In genomic region chr16:4683193-4683580, GRCm38 (mm10) we compare ENCODE assay signal across 8 mouse cellular contexts. TPM values are rescaled to one million over a fixed set of nuclear protein-coding genes. Genes with fewer than 3 reads are reported as not detected.
DNase-seq lines count a peak whose midpoint lies in the region; ATAC-seq and TF ChIP-seq lines count a peak whose summit lies in the region.

No protein-coding gene starts in this region.

- no peak for DNase-seq in heart, postnatal 4 days
- no peak for DNase-seq in Patski (ENCODE audit: low read depth, low spot score)
- DNase-seq in midbrain, embryonic 10.5 days (ENCODE audit: low spot score), result no peak
- no peak for DNase-seq in cerebellum, postnatal 25 days
- no peak for DNase-seq in kidney, adult 11 months
- DNase-seq in left cerebral cortex, postnatal 36 days (ENCODE audit: low spot score in 2 of 2), result no peak

- no peak for TF ChIP-seq CTCF in Patski (IDR thresholded peaks at IDR 0.05)

- 22% methylated on average over 9 of the region's 9 CpGs for WGBS in heart, embryonic 15.5 days
- WGBS in hindbrain, embryonic 12.5 days, result 29% methylated on average over 9 of the region's 9 CpGs
- WGBS in midbrain, embryonic 10.5 days, result 37% methylated on average over 9 of the region's 9 CpGs

- H3K36me3 ChIP-seq in heart, embryonic 15.5 days, result peaks cover 14% of the 10 kb centered on the region
- H3K36me3 ChIP-seq in hindbrain, embryonic 12.5 days, result peaks cover 12% of the 10 kb centered on the region
- H3K36me3 ChIP-seq in midbrain, embryonic 10.5 days, result peaks cover 16% of the 10 kb centered on the region

- peak overlapping the region; percentile 91 for H3K27ac ChIP-seq in heart, embryonic 15.5 days
- H3K27ac ChIP-seq in hindbrain, embryonic 12.5 days, result peak overlapping the region; percentile 77
- peak overlapping the region; percentile 85 for H3K27ac ChIP-seq in midbrain, embryonic 10.5 days (replicated peaks)

- ATAC-seq in heart, embryonic 15.5 days (replicated peaks; ENCODE audit: insufficient number of reproducible peaks, insufficient read depth, low FRiP score, low read depth), result no peak
- ATAC-seq in Patski, result peak; percentile 2
- no peak for ATAC-seq in hindbrain, embryonic 12.5 days (ENCODE audit: low FRiP score)

- H3K9ac ChIP-seq in heart, embryonic 15.5 days, result peak overlapping the region; percentile 92
- H3K9ac ChIP-seq in hindbrain, embryonic 12.5 days, result peak overlapping the region; percentile 92

- in situ Hi-C loops in Patski (cut with MboI; ENCODE audit: low pct_unique_long_range_greater_than_20kb), result loop anchor here (25.0 kb wide), 1 partner anchor 454 kb away; the partner anchor contains the start of genes Ppl and Sec14l5

- no peaks in the 10 kb centered on the region for H3K9me3 ChIP-seq in heart, embryonic 15.5 days (replicated peaks)
- no peaks in the 10 kb centered on the region for H3K9me3 ChIP-seq in hindbrain, embryonic 12.5 days (replicated peaks)
- H3K9me3 ChIP-seq in midbrain, embryonic 10.5 days (replicated peaks), result no peaks in the 10 kb centered on the region

- peak overlapping the region; percentile 80 for H3K4me2 ChIP-seq in heart, embryonic 15.5 days
- peak overlapping the region; percentile 97 for H3K4me2 ChIP-seq in hindbrain, embryonic 12.5 days (replicated peaks)

- H3K27me3 ChIP-seq in heart, embryonic 15.5 days, result no peaks in the 10 kb centered on the region
- no peaks in the 10 kb centered on the region for H3K27me3 ChIP-seq in Patski
- H3K27me3 ChIP-seq in hindbrain, embryonic 12.5 days, result no peaks in the 10 kb centered on the region
- no peaks in the 10 kb centered on the region for H3K27me3 ChIP-seq in midbrain, embryonic 10.5 days (ENCODE audit: low read depth, poor library complexity, severe bottlenecking)

- H3K4me3 ChIP-seq in heart, embryonic 15.5 days, result peak overlapping the region; percentile 83
- peak overlapping the region; percentile 94 for H3K4me3 ChIP-seq in hindbrain, embryonic 12.5 days
- H3K4me3 ChIP-seq in midbrain, embryonic 10.5 days, result peak overlapping the region; percentile 83

- CTCF ChIA-PET in Patski (lab: Charles Lee), result interaction anchor here (1.3 to 2.2 kb wide), 2 partner anchors 15 to 80 kb away, joined by 3 to 12 read pairs; no protein-coding TSS in a partner anchor

- intact Hi-C loops in left cerebral cortex, postnatal 36 days (cut with DNase I), result loop anchor here (5.0 kb wide), 1 partner anchor 104 kb away; no protein-coding TSS in a partner anchor

- H3K4me1 ChIP-seq in heart, embryonic 15.5 days (replicated peaks), result peaks cover 29% of the 10 kb centered on the region
- peaks cover 28% of the 10 kb centered on the region for H3K4me1 ChIP-seq in hindbrain, embryonic 12.5 days
- peaks cover 40% of the 10 kb centered on the region for H3K4me1 ChIP-seq in midbrain, embryonic 10.5 days

- POLR2A ChIA-PET in Patski (lab: Charles Lee), result interaction anchor here (0.5 to 1.5 kb wide), 2 partner anchors 54 to 57 kb away, joined by 3 to 4 read pairs; no protein-coding TSS in a partner anchor

RNA-seq across cellular contexts. Expression of gene Coro7, which starts 3.6 kb away (rescaled TPM):
- polyA plus RNA-seq in heart, embryonic 15.5 days (2015; fragmentation: Nextera tagmentation; extraction: Ambion mirVana), result 11.2 and 15.8 TPM in 2 replicates
- total RNA-seq in heart, postnatal 4 days (2021), result 10 to 100 TPM; 24.1 to 26.5 TPM
- polyA plus RNA-seq in Patski (2021), result 28.4 TPM
- polyA plus RNA-seq in hindbrain, embryonic 12.5 days (2016; fragmentation: Nextera tagmentation; extraction: Ambion mirVana), result 22.8 and 24.3 TPM in 2 replicates
- 21.4 and 25.0 TPM in 2 replicates for polyA plus RNA-seq in midbrain, embryonic 10.5 days (2016; fragmentation: Nextera tagmentation; extraction: Ambion mirVana)
- total RNA-seq in left cerebral cortex, postnatal 36 days (2021), result 100 to 1,000 TPM in 1 of 2 experiments, 10 to 100 TPM in 1; 88.4 to 100 TPM

RNA-seq across cellular contexts. Expression of gene Nmral1, which starts 36.0 kb away (rescaled TPM):
- 25.2 and 34.3 TPM in 2 replicates for polyA plus RNA-seq in heart, embryonic 15.5 days (2015; fragmentation: Nextera tagmentation; extraction: Ambion mirVana)
- 10 to 100 TPM; 15.2 to 15.5 TPM for total RNA-seq in heart, postnatal 4 days (2021)
- 30.9 TPM for polyA plus RNA-seq in Patski (2021)
- 89.8 and 102 TPM in 2 replicates for polyA plus RNA-seq in hindbrain, embryonic 12.5 days (2016; fragmentation: Nextera tagmentation; extraction: Ambion mirVana)
- 195 and 217 TPM in 2 replicates for polyA plus RNA-seq in midbrain, embryonic 10.5 days (2016; fragmentation: Nextera tagmentation; extraction: Ambion mirVana)
- total RNA-seq in left cerebral cortex, postnatal 36 days (2021), result 10 to 100 TPM; 10.8 to 11.0 TPM

RNA-seq across cellular contexts. Expression of gene Hmox2, which starts 43.0 kb away (rescaled TPM):
- 81.0 and 91.2 TPM in 2 replicates for polyA plus RNA-seq in heart, embryonic 15.5 days (2015; fragmentation: Nextera tagmentation; extraction: Ambion mirVana)
- total RNA-seq in heart, postnatal 4 days (2021), result 10 to 100 TPM; 67.4 to 75.9 TPM
- 104 TPM for polyA plus RNA-seq in Patski (2021)
- 81.5 and 86.2 TPM in 2 replicates for polyA plus RNA-seq in hindbrain, embryonic 12.5 days (2016; fragmentation: Nextera tagmentation; extraction: Ambion mirVana)
- polyA plus RNA-seq in midbrain, embryonic 10.5 days (2016; fragmentation: Nextera tagmentation; extraction: Ambion mirVana), result 73.9 and 76.1 TPM in 2 replicates
- 10 to 100 TPM; 77.2 to 88.6 TPM for total RNA-seq in left cerebral cortex, postnatal 36 days (2021)

RNA-seq across cellular contexts. Expression of gene Dnaja3, which starts 43.4 kb away (rescaled TPM):
- 78.3 and 79.6 TPM in 2 replicates for polyA plus RNA-seq in heart, embryonic 15.5 days (2015; fragmentation: Nextera tagmentation; extraction: Ambion mirVana)
- 10 to 100 TPM; 82.7 to 84.7 TPM for total RNA-seq in heart, postnatal 4 days (2021)
- 84.4 TPM for polyA plus RNA-seq in Patski (2021)
- 56.2 and 56.9 TPM in 2 replicates for polyA plus RNA-seq in hindbrain, embryonic 12.5 days (2016; fragmentation: Nextera tagmentation; extraction: Ambion mirVana)
- 59.9 and 66.1 TPM in 2 replicates for polyA plus RNA-seq in midbrain, embryonic 10.5 days (2016; fragmentation: Nextera tagmentation; extraction: Ambion mirVana)
- total RNA-seq in left cerebral cortex, postnatal 36 days (2021), result 10 to 100 TPM; 59.4 to 66.5 TPM

RNA-seq across cellular contexts. Expression of gene Vasn, which starts 43.4 kb away (rescaled TPM):
- polyA plus RNA-seq in heart, embryonic 15.5 days (2015; fragmentation: Nextera tagmentation; extraction: Ambion mirVana), result 14.7 and 20.7 TPM in 2 replicates
- 10 to 100 TPM; 17.7 to 18.2 TPM for total RNA-seq in heart, postnatal 4 days (2021)
- 74.5 TPM for polyA plus RNA-seq in Patski (2021)
- polyA plus RNA-seq in hindbrain, embryonic 12.5 days (2016; fragmentation: Nextera tagmentation; extraction: Ambion mirVana), result 16.3 and 18.0 TPM in 2 replicates
- 9.0 and 10.6 TPM in 2 replicates for polyA plus RNA-seq in midbrain, embryonic 10.5 days (2016; fragmentation: Nextera tagmentation; extraction: Ambion mirVana)
- total RNA-seq in left cerebral cortex, postnatal 36 days (2021), result 10 to 100 TPM in 1 of 2 experiments, 1 to 10 TPM in 1; 9.8 to 11.2 TPM
